Mouse (Mus musculus) thymus, adult 2 months (tissue): ENCODE data around the gene Cdr2. TPM values are rescaled to one million over a fixed set of nuclear protein-coding genes. Genes with fewer than 3 reads are reported as not detected.
"Not testable (repeated sequence)": the region's sequence is repeated elsewhere in the genome, so short reads cannot be mapped to it uniquely, and the experiment has no call there.

Experiments used
- DNase-seq: peaks from one replicate; pipeline ENCODE4 v3.0.0; 2021
- H3K27ac ChIP-seq: fragments of 200-500 bp; 2 replicates; pipeline ENCODE4 v1.5.1; 2012; ENCODE audit warnings: low read length, control low read depth; ENCODE audit not compliant: control insufficient read depth, insufficient read depth
- H3K27me3 ChIP-seq: fragments of 200-500 bp; 2 replicates; pipeline ENCODE4 v1.6.1; 2012; ENCODE audit warnings: mild to moderate bottlenecking, low read length, moderate library complexity, mixed read lengths; ENCODE audit not compliant: control insufficient read depth, insufficient read depth
- H3K36me3 ChIP-seq: fragments of 200-500 bp; 2 replicates; pipeline ENCODE4 v1.6.1; 2012; ENCODE audit warnings: mild to moderate bottlenecking, low read length, moderate library complexity; ENCODE audit not compliant: control insufficient read depth, insufficient read depth
- H3K4me1 ChIP-seq: fragments of 200-500 bp; replicated peaks from 2 replicates; pipeline ENCODE4 v1.6.1; 2012; ENCODE audit warnings: low read length; ENCODE audit not compliant: control insufficient read depth, insufficient read depth
- H3K4me3 ChIP-seq: fragments of 200-500 bp; 2 replicates; pipeline ENCODE4 v1.5.1; 2012; ENCODE audit warnings: mild to moderate bottlenecking, low read length, control low read depth, moderate library complexity; ENCODE audit not compliant: control insufficient read depth, insufficient read depth
- CTCF ChIP-seq: fragments of 200-500 bp; IDR thresholded peaks from 2 replicates; pipeline ENCODE4 v1.5.1; 2012; ENCODE audit warnings: mild to moderate bottlenecking, control low read depth, low read length, moderate library complexity, borderline replicate concordance; ENCODE audit not compliant: control insufficient read depth, poor library complexity, insufficient read depth; ENCODE audit errors: extremely low read depth
- POLR2A ChIP-seq: fragments of 200-500 bp; IDR thresholded peaks from 2 replicates; pipeline ENCODE4 v1.6.1; 2012; ENCODE audit warnings: mild to moderate bottlenecking, low read length, control low read depth, moderate library complexity; ENCODE audit not compliant: control insufficient read depth, poor library complexity, insufficient read depth; ENCODE audit errors: extremely low read depth
- WGBS: fragments of 180-500 bp; shearing (Covaris S2); methylation state at CpG from one replicate; pipeline ENCODE4 v1.1.7; 2018; 5-methylcytosine and 5-hydroxymethylcytosine counted together
- polyA plus RNA-seq: library from polyadenylated mRNA; depleted of rRNA; stranded (reverse); fragments of >200 nt; gene quantifications from 2 replicates; pipeline ENCODE4 v1.2.3, GENCODE M21; 2012; rRNA removed

Cdr2 gene
- 6.0 TPM in 2 replicates for polyA plus RNA-seq

- H3K27me3 ChIP-seq: no peaks in the 10 kb centered on the region
These were observed at the start of gene Cdr2, which contains the start of gene Mfsd13b for GRCm38 (mm10) chr7:120982200-120982841. Gene Cdr2, minus strand, starts transcription at chr7:120982312. Gene Mfsd13b, plus strand, starts transcription at chr7:120982509.

GRCm38 (mm10) chr7:121029947-121030346 lies 47.8 kb upstream of the Cdr2 start:
- not testable (repeated sequence) for H3K4me3 ChIP-seq, H3K27me3 ChIP-seq, H3K4me1 ChIP-seq, H3K27ac ChIP-seq, H3K36me3 ChIP-seq, DNase-seq

More at GRCm38 (mm10) chr7:120982200-120982841, at the start of gene Cdr2, which contains the start of gene Mfsd13b:
- H3K36me3 ChIP-seq: no peaks in the 10 kb centered on the region
- TF ChIP-seq CTCF (0 out of 2 replicates have a peak, but pooled peaks have one; percentile 11), POLR2A (peak; percentile 95)
- H3K27ac ChIP-seq: peak within 1 kb of the TSS; percentile 35; the same call in 1 of the 2 replicates
- under 1% methylated on average over 46 of the region's 46 CpGs for WGBS
- peak; percentile 97 for DNase-seq
- peak within 1 kb of the TSS; percentile 92 for H3K4me3 ChIP-seq
- H3K4me1 ChIP-seq: peaks cover 5% of the 10 kb centered on the region; the same call in 1 of the 2 replicates

- Histone ChIP-seq H3K4me3 (no peak overlapping the region), H3K36me3 (no peaks in the 10 kb centered on the region), H3K27me3 (no peaks in the 10 kb centered on the region; the same call in 1 of the 2 replicates), H3K4me1 (no peaks in the 10 kb centered on the region), H3K27ac (no peak overlapping the region)
- 75% methylated on average over 3 of the region's 3 CpGs for WGBS
- no peak for DNase-seq
- TF ChIP-seq POLR2A (no peak), CTCF (no peak)
These were observed 44.2 kb upstream of the Cdr2 start for GRCm38 (mm10) chr7:121026300-121026699.

GRCm38 (mm10) chr7:121025221-121026008 lies 43.3 kb upstream of the Cdr2 start:
- no peaks in the 10 kb centered on the region; the same call in 1 of the 2 replicates for H3K27me3 ChIP-seq
- no peaks in the 10 kb centered on the region for H3K36me3 ChIP-seq
- H3K27ac ChIP-seq: no peak overlapping the region
- H3K4me1 ChIP-seq: no peaks in the 10 kb centered on the region
- H3K4me3 ChIP-seq: no peak overlapping the region
- 74% methylated on average over 6 of the region's 6 CpGs for WGBS
- no peak for TF ChIP-seq POLR2A
- no peak for TF ChIP-seq CTCF
- no peak for DNase-seq

GRCm38 (mm10) chr7:121020277-121020676 lies 38.2 kb upstream of the Cdr2 start:
- H3K27me3 ChIP-seq: no peaks in the 10 kb centered on the region
- H3K36me3 ChIP-seq: no peaks in the 10 kb centered on the region
- 45% methylated on average over 8 of the region's 8 CpGs for WGBS
- DNase-seq: peak; percentile 30
- H3K4me3 ChIP-seq: no peak overlapping the region
- H3K27ac ChIP-seq: no peak overlapping the region
- TF ChIP-seq POLR2A: no peak
- no peak for TF ChIP-seq CTCF
- no peaks in the 10 kb centered on the region for H3K4me1 ChIP-seq

GRCm38 (mm10) chr7:121018778-121019177 lies 36.7 kb upstream of the Cdr2 start:
- Histone ChIP-seq H3K27ac (no peak overlapping the region), H3K4me1 (no peaks in the 10 kb centered on the region), H3K4me3 (no peak overlapping the region), H3K36me3 (no peaks in the 10 kb centered on the region), H3K27me3 (no peaks in the 10 kb centered on the region)
- 70% methylated on average over 3 of the region's 3 CpGs for WGBS
- TF ChIP-seq CTCF (no peak), POLR2A (no peak)
- DNase-seq: no peak
